8 mouse cellular contexts compared by ENCODE assay signal in genomic region chr4:119232410-119233255, GRCm38 (mm10). TPM values are rescaled to one million over a fixed set of nuclear protein-coding genes. Genes with fewer than 3 reads are reported as not detected.
DNase-seq lines count a peak whose midpoint lies in the region; ATAC-seq and TF ChIP-seq lines count a peak whose summit lies in the region.

AU022252 (minus strand) TSS chr4:119232712.
P3h1 (plus strand) TSS chr4:119232915.

- H3K9ac ChIP-seq in hindbrain, embryonic 13.5 days: peak within 1 kb of the TSS; percentile 86

- no peaks in the 10 kb centered on the region for H3K9me3 ChIP-seq in hindbrain, embryonic 13.5 days

- WGBS in hindbrain, embryonic 13.5 days: under 1% methylated on average over 68 of the region's 71 CpGs

- peaks cover 25% of the 10 kb centered on the region for H3K36me3 ChIP-seq in hindbrain, embryonic 13.5 days

- no peaks in the 10 kb centered on the region for H3K27me3 ChIP-seq in Patski
- no peaks in the 10 kb centered on the region for H3K27me3 ChIP-seq in hindbrain, embryonic 13.5 days

- CTCF ChIA-PET in Patski (lab: Charles Lee): interaction anchor here (0.8 to 1.4 kb wide), 3 partner anchors 13 to 76 kb away, joined by 3 to 4 read pairs (median 4); no protein-coding TSS in a partner anchor

- POLR2A ChIA-PET in Patski (lab: Charles Lee): interaction anchor here (1.0 kb wide), 1 partner anchor 12 kb away, joined by 3 read pairs; no protein-coding TSS in a partner anchor

- in situ Hi-C loops in Patski (cut with MboI; ENCODE audit: low pct_unique_long_range_greater_than_20kb): no loop called here

- H3K4me2 ChIP-seq in hindbrain, embryonic 13.5 days: peak within 1 kb of the TSS; percentile 93

- no peak for TF ChIP-seq CTCF in Patski (IDR thresholded peaks at IDR 0.05)

- peak; percentile 82 for ATAC-seq in Patski
- peak; percentile 96 for ATAC-seq in hindbrain, embryonic 13.5 days (ENCODE audit: low FRiP score)

- H3K27ac ChIP-seq in hindbrain, embryonic 13.5 days: peak within 1 kb of the TSS; percentile 77

- H3K4me3 ChIP-seq in hindbrain, embryonic 13.5 days: peak within 1 kb of the TSS; percentile 92

- peaks cover 27% of the 10 kb centered on the region for H3K4me1 ChIP-seq in hindbrain, embryonic 13.5 days (replicated peaks)

- DNase-seq in Patski (ENCODE audit: low read depth, low spot score): peak; percentile 96
- peak; percentile 99 to 100 for DNase-seq in cerebellum, postnatal 14 days
- DNase-seq in frontal cortex, postnatal 14 days (ENCODE audit: low spot score in 2 of 2): peak; percentile 97 to 98
- peak; percentile 93 to 96 for DNase-seq in layer of hippocampus, postnatal 25 days (ENCODE audit: extremely low spot score in 1 of 2, low spot score in 1 of 2)
- DNase-seq in lung, postnatal 25 days (ENCODE audit: low spot score): peak; percentile 100
- DNase-seq in retina, embryonic 14.5 days (ENCODE audit: low spot score): peak; percentile 100
- DNase-seq in thymus, postnatal 4 days: peak; percentile 99

RNA-seq across cellular contexts. Expression of gene AU022252, which starts in this region (rescaled TPM):
- polyA plus RNA-seq in Patski (2021): 12.3 TPM
- 32.5 and 33.4 TPM in 2 replicates for polyA plus RNA-seq in hindbrain, embryonic 13.5 days (2015; fragmentation: Nextera tagmentation; extraction: Ambion mirVana)
- total RNA-seq in layer of hippocampus, postnatal 25 days (2021): 10 to 100 TPM; 32.4 to 36.7 TPM

RNA-seq across cellular contexts. Expression of gene P3h1, which starts in this region (rescaled TPM):
- polyA plus RNA-seq in Patski (2021): 45.3 TPM
- polyA plus RNA-seq in hindbrain, embryonic 13.5 days (2015; fragmentation: Nextera tagmentation; extraction: Ambion mirVana): 12.2 and 13.2 TPM in 2 replicates
- total RNA-seq in layer of hippocampus, postnatal 25 days (2021): 1 to 10 TPM; 7.5 to 7.7 TPM

Comparison
In these comparisons a context has a peak if more than half of its experiments do, and no peak if none do; other contexts are left out.
1. Peak in every context shown above with its lines: DNase-seq, ATAC-seq, H3K4me3 ChIP-seq and H3K27ac ChIP-seq.